Mouse (Mus musculus) c-Kit-negative CD71-positive TER-119-positive erythroid progenitor cells, embryonic 14.5 days (primary cell): Measurements from ENCODE around the gene Slco2a1.

Experiments used
- DNase-seq: peaks from one replicate; pipeline ENCODE4 v3.0.0-alpha.2; 2013; ENCODE audit warnings: low read depth, low spot score

Slco2a1 gene

DNA sequence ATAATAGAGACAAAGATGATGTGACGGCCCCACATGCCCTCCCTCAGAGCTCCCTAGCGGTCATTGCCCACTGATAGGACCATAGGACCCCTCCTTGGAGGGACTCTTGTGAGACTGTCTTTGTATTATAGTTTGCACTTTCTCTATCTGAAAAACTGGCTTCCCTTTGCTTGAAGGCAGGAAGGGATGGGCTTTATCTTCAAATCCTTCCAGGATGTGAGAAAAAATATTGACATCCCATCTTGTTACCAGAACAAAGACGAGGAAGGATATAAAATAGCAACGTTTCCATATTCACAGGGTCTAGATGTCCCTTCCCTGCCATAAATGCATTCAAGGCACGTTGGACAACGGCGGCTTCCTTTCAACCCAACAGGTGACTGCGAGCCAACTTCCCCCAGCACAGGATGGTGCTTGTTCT is 48.5 kb downstream of the Slco2a1 start:
- DNase-seq = no peak

DNA sequence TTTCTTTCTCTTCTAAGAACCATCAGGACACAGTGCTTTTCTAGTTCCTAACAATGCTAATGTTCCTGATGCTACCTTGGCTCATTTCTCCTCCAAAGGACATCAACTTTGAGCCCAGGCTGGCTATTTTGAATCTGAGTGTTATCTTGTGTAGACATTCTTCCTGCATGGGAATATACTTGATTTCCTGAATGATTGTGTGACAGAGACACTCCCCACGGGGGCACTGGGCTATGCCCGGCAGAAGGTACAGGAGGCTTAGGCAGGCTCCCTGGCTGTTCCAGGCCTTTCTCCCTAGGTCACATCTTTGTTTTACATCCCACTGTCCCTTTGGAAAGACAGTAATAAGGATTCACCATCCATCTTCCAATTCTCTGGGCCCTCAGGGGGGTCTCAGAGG is 49.8 kb downstream of the Slco2a1 start:
- DNase-seq = no peak

DNA sequence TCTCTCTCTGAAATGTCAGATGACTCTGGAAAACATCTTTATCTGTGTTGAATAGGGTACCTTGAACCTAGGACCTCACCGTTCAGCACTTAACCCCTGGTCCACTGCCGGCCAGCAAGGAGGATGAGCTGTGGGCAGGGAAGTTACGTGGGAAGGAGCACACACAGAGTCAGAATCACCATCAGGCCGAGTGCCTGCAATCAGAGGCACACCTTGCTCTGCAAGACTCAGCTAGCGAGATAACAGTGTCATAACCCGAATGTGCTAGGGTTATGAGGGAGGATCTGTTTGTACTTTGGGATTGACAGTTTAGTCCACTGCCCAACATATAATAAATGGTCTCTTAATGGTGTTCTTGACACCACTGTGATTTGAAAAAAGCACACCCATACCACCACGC is 50.2 kb downstream of the Slco2a1 start:
- DNase-seq = no peak

DNA sequence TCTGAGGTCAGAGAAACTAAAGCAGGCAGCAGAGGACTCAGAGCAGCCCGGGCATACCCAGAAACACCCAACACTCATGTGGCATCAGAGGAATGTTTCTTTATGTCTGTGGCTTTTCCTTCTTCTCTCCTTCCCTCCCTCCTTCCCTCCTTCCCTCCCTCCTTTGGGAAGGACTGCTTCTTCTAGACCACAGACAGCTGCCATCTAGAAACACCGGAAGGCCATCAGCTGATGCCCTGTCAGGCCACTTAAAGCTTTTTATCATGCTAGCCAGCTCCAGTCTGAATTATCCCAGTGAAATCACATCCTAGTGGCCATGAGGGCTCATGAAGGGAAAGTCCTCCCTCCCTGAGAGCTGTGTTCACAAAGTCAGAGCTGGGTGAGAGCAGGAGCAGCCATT is 52.1 kb downstream of the Slco2a1 start:
- DNase-seq = no peak

DNA sequence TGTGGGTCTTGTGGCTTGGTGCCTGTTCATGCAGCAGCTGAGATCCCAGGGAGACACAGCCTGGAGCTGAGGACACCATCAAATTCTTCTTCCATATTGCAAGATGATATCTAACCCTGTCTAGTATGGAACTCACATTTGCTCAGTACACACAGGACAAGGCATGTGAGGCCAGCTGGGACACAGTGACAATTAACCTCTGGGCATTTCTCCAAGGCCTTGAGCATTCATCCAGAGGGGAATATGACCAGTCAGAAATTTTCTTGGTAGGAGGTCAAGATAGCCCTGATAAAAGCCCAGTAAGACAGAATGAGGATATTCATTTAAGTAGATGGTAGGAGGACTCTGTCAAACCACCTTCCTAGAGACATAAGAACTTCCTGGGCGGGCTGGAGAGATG is 56.9 kb downstream of the Slco2a1 start:
- no peak for DNase-seq

DNA sequence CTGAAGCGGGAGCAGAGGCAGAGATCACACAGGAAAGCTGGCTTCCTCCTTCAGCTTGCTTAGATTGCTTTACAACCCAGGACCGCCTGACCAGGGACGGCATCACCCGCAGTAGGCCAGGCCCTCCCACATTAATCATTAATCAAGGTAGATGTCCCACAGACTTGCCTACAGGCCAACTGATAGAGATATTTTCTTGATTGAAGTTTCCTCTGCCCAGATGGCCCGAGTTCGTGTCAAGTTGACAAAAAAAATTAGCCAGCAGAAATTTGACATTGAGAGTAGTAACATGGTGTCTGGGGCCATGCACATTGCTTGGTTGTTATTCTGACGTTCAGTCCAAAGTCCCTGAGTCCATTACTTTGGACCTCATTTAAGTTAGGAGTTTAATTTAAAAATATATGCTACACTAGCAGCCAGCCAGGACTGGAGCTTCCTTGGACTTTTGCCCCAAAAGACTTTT is 60.6 kb downstream of the Slco2a1 start:
- no peak for DNase-seq

DNA sequence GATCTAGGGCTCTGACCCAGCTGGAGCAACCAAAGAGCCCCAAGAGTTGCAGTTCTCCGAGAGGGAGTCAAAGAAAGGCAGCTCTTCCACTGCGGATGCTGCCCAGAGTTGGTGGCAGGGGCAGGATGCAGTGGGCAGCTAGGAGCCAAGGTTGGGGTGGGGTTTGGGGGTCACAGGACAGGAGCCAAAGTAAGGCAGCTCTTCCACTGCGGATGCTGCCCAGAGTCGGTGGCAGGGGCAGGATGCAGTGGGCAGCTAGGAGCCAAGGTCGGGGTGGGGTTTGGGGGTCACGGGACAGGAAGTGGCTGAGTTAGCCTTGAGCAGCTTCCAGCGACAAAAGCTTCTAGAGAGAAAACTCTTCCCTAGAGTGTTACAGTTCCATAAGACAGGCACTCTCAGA is 65.3 kb downstream of the Slco2a1 start:
- no peak for DNase-seq

DNA sequence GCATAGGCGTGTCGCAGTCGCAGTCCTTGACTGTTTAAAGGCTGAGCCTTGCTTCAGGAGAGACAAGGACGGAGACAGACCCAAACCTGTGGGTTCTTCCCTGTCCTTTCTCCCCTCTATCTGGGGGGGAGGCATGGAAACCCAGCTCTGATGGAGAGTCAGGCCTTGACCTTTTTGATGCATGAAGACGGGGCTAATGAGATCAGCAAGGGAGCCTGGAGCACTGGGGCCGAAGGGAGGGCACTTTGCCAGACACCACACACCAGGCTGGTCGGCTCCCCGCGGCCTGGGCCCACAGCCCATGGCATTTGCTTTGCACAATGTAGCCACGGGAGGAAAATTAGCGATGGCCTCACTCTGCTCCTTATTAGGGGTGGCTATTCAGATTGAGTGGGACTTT is 66.5 kb downstream of the Slco2a1 start:
- DNase-seq = no peak

DNA sequence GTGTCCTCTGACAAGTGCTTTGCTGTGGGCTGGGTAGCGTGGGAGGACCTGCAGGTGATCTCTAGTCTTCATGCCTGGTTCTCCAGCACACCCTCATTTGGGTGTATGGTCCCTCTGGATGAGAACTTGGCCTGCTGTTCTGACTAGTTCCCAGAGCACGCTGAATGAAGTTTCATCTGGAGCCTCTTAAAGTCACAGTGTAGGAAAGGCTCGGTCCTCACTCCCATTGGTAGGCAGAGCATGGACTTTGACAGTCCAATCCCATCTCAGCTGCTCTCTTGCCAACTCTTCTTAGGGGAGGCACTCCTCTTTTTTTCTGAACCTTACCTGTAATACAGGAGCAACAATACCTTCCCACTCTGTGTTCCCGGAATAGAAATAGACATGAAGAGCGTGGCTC is 67.7 kb downstream of the Slco2a1 start:
- DNase-seq = no peak

DNA sequence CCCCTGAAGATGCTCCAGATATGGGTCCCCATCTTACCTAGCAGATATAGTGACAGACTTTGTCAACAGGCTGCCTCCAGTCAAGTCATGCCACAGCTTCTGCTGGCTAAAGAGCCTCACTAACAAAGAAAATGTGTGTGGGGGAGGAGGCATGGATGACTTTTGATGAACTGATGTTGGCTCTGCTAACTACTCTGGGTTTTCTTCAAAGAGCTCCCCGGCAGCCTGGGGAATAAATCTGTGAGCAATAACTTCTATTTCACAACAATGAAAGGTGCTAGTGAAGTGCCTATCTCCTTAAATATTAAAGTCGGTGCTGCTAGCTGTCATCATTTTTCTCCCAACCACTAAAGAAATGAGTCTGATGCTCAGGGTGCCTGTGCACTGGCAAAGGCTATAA is 72.0 kb downstream of the Slco2a1 start:
- no peak for DNase-seq

DNA sequence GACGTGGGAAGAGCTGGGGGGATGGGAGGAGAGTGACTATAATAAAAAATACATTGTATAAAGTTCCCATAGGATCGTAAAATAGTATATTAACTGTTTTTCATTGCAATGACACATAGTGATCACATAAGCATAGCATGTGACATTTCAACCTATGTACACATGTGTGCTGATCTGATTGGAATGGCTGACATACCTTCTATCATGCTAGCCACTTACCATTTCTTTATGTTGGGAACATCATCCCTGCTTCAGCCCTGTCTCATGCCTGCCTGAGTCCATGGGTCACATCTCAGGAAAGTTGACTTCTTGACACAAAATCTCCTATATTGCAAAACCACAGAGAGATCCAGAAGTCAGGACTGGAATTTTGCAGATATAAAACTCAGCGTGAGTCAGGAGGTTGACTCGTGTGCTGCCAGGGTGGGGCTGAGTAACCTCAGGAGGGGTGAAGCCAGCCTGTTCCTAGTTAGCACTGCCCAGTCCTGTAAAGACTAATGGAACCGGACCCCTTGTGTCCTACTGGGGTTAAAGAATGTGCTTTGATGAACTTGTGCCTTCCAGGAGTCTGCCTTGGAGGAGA is 73.0 kb downstream of the Slco2a1 start:
- no peak for DNase-seq

DNA sequence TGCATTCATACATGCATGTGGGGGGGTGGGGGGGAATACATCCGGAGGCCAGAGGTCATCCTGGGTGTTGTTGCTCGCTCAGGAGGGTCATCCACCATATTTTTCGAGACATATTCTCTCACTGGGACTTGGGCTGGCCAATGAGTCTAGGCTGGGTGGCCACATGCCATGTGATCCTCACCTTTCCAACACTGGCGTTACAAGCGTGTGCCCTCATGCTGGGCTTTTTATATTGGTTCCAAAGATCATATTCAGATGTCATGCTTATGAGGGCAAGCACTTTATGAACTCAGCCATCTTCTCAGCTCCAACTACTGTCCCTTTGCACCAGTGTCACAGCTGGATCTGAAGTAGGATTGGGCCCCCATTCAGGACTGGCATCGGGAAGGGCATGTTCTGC is 75.1 kb downstream of the Slco2a1 start:
- no peak for DNase-seq

DNA sequence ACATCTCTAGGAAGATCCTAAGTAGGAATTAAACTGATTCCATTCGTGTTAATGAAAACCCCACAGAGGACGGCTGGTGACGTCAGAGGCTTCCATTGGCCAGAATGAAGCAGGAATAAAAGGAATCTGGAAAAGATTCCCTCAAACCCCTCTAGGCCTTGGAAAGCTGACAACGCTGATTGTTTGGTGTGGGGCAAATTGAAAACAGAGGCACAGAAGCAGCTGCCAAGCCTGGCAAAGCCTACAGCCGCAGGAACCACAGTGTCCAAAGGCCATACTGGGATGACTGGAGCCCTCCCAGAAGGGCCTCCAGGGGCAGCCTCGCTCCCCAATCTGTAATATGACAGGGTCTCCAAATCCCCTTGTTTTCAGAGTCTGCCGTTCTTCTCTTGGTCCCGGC is 78.3 kb downstream of the Slco2a1 start:
- no peak for DNase-seq

DNA sequence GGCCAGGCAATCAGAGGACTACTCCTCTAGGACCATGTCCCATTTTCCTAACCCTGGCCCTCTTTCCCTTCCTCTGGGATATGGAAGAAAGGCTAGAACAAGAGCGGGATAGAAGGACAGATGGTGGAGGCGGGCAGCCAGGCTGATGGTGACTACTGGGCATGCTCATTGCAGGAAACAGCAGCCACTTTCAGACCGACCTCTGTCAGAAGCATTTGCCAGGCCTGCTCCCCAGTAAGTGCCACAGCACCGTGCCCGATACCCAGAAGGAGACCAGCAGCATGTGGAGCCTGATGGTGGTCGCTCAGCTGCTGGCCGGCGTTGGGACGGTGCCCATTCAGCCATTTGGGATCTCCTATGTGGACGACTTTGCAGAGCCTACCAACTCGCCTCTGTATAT is 79.1 kb downstream of the Slco2a1 start:
- no peak for DNase-seq

DNA sequence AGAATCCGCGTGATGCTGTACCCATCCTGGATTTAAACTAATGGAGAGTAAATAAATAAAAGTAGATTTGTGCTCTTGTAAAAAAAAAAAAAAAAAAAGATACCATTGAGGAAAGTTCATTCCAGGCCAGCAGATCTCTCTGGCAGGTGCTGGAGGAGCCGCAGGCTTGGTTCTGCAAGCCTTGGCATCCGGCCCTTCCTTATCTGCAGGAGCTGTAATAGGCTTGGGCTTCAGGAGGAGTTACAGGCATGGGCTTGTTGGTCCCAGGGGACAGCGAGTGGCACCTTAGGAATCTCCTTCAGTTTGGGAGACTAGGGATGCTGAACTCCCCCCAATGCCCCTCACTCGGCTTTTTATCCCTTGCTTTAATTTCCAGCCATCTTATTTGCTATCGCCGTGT is 80.3 kb downstream of the Slco2a1 start:
- DNase-seq = no peak

DNA sequence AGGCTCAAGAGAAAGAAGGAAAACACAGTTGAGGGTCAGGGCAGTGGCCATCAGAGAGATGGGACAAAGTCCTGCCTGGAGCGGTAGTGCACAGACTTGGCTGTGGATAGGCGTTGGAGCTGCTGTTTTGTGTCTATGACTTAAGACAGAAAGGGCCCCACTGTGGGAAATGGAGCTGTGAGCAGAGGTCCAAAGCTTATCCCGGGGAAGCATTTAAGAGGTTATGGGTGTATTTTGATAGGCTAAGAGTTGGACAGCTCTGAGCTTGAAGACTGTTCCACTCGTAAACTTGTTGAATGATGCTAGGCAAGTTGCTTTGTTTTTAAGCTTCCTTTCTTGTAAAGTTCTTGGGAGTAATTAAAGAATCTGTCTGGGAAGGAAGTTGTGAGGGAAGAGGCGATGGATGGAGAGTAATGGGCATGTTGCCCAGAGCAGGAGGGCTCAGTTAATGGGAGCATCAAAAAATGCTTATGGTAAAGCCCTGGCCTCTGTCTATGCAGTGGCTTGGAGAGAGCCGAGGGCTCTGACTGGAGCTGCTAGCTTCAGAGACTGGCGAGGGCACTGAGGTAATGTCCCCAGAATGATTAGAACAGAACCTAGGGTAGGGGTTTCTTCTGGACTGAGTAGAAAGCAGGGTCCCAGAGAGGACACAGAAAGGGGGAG is 83.2 kb downstream of the Slco2a1 start:
- no peak for DNase-seq

DNA sequence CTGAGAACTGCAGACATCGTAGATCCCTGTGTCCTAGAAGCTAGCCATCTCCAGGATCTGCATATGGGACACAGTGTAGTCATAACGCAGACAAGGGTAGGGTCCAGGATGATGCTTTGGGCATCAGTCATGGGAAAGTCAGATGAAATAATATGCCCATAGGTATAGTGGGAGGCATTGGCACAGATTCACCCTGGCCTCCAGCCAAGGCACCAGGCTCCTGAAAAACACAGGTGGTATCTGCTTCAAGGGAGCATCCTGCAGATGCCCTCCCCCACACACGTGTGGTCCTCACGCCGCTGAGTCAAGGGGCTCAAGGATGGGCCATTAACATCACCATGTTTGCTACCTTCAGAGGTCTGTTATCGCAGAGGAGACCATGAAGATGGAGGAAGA is 83.7 kb downstream of the Slco2a1 start:
- no peak for DNase-seq

DNA sequence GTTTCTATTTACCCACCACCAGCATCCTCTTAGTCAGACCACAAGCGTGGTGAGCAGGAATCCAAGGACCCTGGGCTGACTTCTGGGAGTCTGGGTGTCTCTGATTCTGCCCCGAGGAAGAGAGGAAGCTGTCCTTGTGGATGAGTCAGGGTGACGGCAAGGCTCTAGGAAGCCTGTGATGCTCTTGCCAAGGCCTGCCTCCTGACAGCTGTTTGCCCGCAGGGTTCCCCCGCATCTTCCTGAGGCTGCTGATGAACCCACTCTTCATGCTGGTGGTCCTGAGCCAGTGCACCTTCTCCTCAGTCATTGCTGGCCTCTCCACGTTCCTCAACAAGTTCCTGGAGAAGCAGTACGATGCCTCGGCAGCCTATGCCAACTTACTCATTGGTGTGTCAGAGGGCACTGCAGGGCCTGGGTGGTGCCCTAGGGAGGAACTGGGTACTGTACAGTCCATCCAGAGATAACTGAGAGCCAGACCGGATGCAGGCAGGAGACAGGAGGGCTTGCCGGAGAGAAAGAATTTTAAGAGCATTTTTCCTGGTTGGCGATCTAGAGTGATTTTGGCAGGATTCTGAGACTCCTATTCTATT is 84.5 kb downstream of the Slco2a1 start:
- no peak for DNase-seq

DNA sequence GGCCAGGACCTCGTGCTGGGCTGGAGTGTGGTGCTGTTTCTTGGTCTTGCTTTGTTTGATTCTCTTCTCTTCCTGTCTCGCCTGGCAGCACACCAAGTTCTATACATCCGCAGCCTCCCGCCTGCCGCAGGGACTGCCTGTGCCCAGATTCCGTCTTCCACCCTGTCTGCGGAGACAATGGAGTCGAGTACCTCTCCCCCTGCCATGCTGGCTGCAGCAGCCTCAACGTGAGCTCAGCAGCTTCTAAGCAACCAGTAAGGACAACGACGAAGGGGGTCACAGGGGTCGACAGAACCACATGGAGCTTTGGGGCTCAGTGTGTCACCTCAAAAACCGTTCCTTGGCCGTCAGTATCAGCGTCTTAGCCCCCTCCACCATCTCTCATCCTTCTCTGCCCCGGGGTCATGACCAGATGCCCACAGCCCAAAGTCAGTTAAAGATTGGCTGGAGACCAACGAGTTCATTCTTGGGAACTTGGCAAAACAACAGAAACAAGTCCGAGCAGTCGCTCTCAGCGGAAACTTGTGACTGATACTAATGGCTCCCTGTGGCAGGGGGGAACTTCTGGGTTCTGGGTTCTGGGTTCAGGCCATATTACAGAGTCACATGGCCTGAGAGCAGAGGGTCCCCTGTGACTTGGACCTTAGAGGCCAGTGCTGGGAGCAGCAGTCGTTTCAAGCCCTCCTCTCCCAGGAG is 88.5 kb downstream of the Slco2a1 start:
- no peak for DNase-seq

DNA sequence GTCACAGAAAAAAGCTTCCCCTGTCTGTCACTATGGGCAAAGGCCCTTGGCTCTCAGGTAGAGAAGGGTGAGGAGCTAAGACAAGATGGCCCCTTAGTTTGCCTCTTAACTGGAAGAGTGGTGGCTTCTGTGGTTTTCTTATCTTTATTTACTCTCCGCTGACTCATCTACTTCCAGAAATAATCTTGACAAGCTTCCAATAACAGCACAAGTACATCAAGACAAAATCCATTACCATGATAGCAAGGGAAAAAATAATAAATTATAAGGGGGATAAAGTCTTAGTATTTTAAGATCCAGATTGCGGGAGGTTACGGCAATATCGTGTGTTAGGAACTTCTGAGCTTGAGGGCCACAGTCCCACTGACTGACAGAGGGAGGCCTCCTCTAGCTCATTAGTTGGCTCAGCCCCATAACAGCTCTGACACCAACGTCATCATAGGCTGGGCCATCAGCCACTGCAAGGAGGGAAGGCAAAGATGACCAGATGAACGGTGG is 89.7 kb downstream of the Slco2a1 start:
- DNase-seq = no peak

DNA sequence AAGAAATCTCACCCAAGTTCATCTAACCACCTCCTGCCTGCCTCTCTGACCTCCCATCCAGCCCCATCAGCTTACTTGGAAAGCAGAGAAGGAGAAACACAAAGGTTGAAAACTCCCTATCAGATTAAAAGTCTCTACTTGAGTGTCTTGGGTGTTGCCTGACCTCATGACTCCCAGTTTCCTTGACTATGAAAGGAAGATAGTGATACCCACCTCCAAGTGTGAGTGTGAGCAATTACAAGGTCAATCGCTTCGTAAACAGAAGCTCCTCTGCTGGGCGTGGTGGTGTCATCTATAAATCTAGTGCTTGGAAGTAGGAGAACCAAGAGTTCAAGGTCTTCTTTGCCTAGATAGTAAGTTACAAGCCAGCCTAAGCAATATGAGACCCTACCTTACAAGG is 91.7 kb downstream of the Slco2a1 start:
- DNase-seq = no peak

DNA sequence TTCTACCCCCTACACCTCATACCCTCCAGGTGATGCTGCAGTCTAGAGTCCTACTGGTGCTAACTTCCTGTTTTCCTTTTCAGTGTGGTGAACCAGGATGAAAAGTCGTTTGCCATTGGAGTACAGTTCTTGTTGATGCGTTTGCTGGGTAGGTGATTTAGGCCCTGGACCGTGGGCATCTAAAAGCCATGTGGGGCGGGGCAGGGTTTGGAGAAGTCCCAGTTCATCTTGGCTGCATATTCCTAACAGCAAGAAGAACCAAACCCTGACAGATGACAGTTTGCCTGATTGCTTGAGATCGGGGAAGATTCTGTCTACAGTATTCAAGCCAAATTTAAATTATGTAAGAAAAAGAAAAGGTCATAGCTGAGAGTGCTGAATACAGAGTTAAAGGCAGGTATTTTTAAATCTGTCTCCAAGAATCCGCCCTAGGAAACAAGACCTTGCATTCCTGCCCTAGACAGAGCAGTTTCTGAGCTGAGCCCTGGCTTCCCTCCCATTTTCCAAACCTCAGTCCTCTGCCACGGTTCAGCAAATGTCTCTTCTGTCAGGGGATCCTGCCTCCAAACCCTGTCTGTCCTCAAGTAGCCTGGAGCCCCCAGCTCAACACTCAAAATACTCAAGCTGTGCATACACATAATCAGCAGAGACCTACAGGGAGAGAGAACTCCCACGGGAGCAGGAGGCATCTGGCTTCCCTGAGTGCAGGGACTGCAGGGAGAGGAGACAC is 93.9 kb downstream of the Slco2a1 start:
- no peak for DNase-seq
